Mouse (Mus musculus) monocyte, adult 5-6 weeks (primary cell): ENCODE data around the gene Dcbld1. TPM values are rescaled to one million over a fixed set of nuclear protein-coding genes. Genes with fewer than 3 reads are reported as not detected.

Experiments used
- total RNA-seq: library from RNA; stranded (forward); fragments of 200-1000, 200-491, 200-594 nt; gene quantifications from 3 replicates; pipeline ENCODE4 v1.2.3, GENCODE M21; 2017

The Dcbld1 gene
- total RNA-seq, 1 experiment from 2014 or later, result 0.19 TPM

Other genes with a start within 250 kb of the Dcbld1 start
- not detected in 3 replicates for gene Vgll2, start 211.1 kb upstream of the Dcbld1 start, total RNA-seq
- not detected in 3 replicates for gene Ros1, start 38.4 kb upstream of the Dcbld1 start, total RNA-seq
- gene Gm26741, start 125.1 kb downstream of the Dcbld1 start, total RNA-seq, result not detected in 3 replicates
- gene Gopc, start 148.5 kb downstream of the Dcbld1 start, total RNA-seq, result 28.0 to 31.4 TPM (median 29.3 TPM) in 3 replicates
- gene Nepn, start 155.4 kb downstream of the Dcbld1 start, total RNA-seq, result not detected in 3 replicates
- 26.5 to 31.3 TPM (median 30.0 TPM) in 3 replicates for gene Nus1, start 183.9 kb downstream of the Dcbld1 start, total RNA-seq